Mouse (Mus musculus) heart, adult 2 months (tissue): ENCODE data around the gene Ntrk2.

Experiments used
- CTCF ChIP-seq: fragments of 200-600 bp; IDR thresholded peaks from 2 replicates; pipeline ENCODE4 v1.8.1; 2022; ENCODE audit warnings: antibody characterized with exemption, mild to moderate bottlenecking, moderate library complexity
- POLR2A ChIP-seq: fragments of 200-500 bp; IDR thresholded peaks from 2 replicates; pipeline ENCODE4 v1.6.1; 2011; ENCODE audit warnings: mild to moderate bottlenecking, low read depth, low read length, control low read depth; ENCODE audit not compliant: insufficient read depth

DNA sequence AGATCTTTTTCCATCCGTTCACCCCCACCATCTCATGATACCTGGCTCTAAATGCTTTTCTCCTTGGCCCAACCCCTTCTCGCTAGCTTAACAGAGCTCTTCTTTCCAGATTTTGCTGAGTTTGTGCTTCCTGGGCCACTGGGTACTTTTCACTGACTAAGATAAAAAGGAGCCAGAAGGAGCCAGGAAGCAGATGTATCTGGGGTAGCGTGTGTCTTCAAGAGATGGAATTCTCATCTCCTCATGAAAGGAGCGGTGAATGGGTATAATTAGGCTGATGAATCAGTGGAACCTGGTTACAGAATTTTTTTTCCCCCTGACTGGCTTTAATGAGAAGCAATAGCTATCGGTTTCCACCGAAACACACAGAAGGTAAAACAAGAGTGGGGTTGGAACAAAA, 198.2 kb downstream of the Ntrk2 start:
- TF ChIP-seq POLR2A: no peak
- TF ChIP-seq CTCF: no peak
